Mouse (Mus musculus) thymus, adult 2 months (tissue): ENCODE measurements at regions not wholly inside any gene's neighbourhood (a gene's known extent, or its start where the extent isn't known, plus 50 kb on each side); places are given as distances from the start of the nearest gene placed in this dataset.

Experiments used
- CTCF ChIP-seq: fragments of 200-500 bp; IDR thresholded peaks from 2 replicates; pipeline ENCODE4 v1.5.1; 2012; ENCODE audit warnings: mild to moderate bottlenecking, control low read depth, low read length, moderate library complexity, borderline replicate concordance; ENCODE audit not compliant: control insufficient read depth, poor library complexity, insufficient read depth; ENCODE audit errors: extremely low read depth
- POLR2A ChIP-seq: fragments of 200-500 bp; IDR thresholded peaks from 2 replicates; pipeline ENCODE4 v1.6.1; 2012; ENCODE audit warnings: mild to moderate bottlenecking, low read length, control low read depth, moderate library complexity; ENCODE audit not compliant: control insufficient read depth, poor library complexity, insufficient read depth; ENCODE audit errors: extremely low read depth

- TF ChIP-seq CTCF = no peak
- no peak for TF ChIP-seq POLR2A
Measured at GRCm38 (mm10) chr8:89454197-89454596, 410.2 kb upstream of the Sall1 start.
